Mouse (Mus musculus) midbrain, embryonic 10.5 days (tissue): Measurements from ENCODE around the gene Ring1. TPM values are rescaled to one million over a fixed set of nuclear protein-coding genes. Genes with fewer than 3 reads are reported as not detected.
"Not testable (repeated sequence)": the region's sequence is repeated elsewhere in the genome, so short reads cannot be mapped to it uniquely, and the experiment has no call there.

Experiments
- DNase-seq: peaks from one replicate; pipeline ENCODE4 v3.0.0-alpha.2; 2017; ENCODE audit warnings: low spot score
- H3K27ac ChIP-seq: fragments of 300-500 bp; sonication (generic); replicated peaks from 2 replicates; pipeline ENCODE4 v1.5.1; 2016; ENCODE audit warnings: mild to moderate bottlenecking
- H3K27me3 ChIP-seq: fragments of 300-500 bp; sonication (generic); 2 replicates; pipeline ENCODE4 v1.6.1; 2016; ENCODE audit warnings: low read depth, mild to moderate bottlenecking; ENCODE audit not compliant: poor library complexity, severe bottlenecking
- H3K36me3 ChIP-seq: fragments of 300-500 bp; sonication (generic); 2 replicates; pipeline ENCODE4 v1.6.1; 2016; ENCODE audit warnings: mild to moderate bottlenecking, moderate library complexity
- H3K4me1 ChIP-seq: fragments of 300-500 bp; sonication (generic); 2 replicates; pipeline ENCODE4 v1.6.1; 2016
- H3K4me3 ChIP-seq: fragments of 300-500 bp; sonication (generic); 2 replicates; pipeline ENCODE4 v1.5.1; 2016; ENCODE audit warnings: mild to moderate bottlenecking, moderate library complexity
- H3K9me3 ChIP-seq: fragments of 300-500 bp; sonication (generic); replicated peaks from 2 replicates; pipeline ENCODE4 v1.6.1; 2016; ENCODE audit warnings: mild to moderate bottlenecking
- WGBS: fragments of 180-500 bp; shearing (Covaris S2); methylation state at CpG from one replicate; pipeline ENCODE4 v1.1.7; 2016; 5-methylcytosine and 5-hydroxymethylcytosine counted together
- polyA plus RNA-seq: library from polyadenylated mRNA; unstranded; fragments of >200 nt; fragmentation: Nextera tagmentation; extraction: Ambion mirVana; gene quantifications from 2 replicates; pipeline ENCODE4 v1.2.1, GENCODE M21; 2016

Ring1 gene
- polyA plus RNA-seq, 1 experiment from 2014 or later: 13.8 TPM

GRCm38 (mm10) chr17:34026221-34026620, 1.7 kb upstream of the Ring1 start:
- Histone ChIP-seq H3K4me1 (peaks cover 80% of the 10 kb centered on the region), H3K9me3 (peaks cover 22% of the 10 kb centered on the region), H3K36me3 (peaks cover 59% of the 10 kb centered on the region), H3K4me3 (peak overlapping the region; percentile 99), H3K27me3 (no peaks in the 10 kb centered on the region), H3K27ac (peak overlapping the region; percentile 100)
- no peak for DNase-seq
- WGBS: 14% methylated on average over 2 of the region's 2 CpGs

- peak overlapping the region; percentile 99 for H3K4me3 ChIP-seq
- peak; percentile 99 for DNase-seq
- peaks cover 77% of the 10 kb centered on the region for H3K4me1 ChIP-seq
- peaks cover 63% of the 10 kb centered on the region for H3K36me3 ChIP-seq
- peaks cover 26% of the 10 kb centered on the region for H3K9me3 ChIP-seq
- no peaks in the 10 kb centered on the region for H3K27me3 ChIP-seq
- 2% methylated on average over 7 of the region's 7 CpGs for WGBS
- peak overlapping the region; percentile 100 for H3K27ac ChIP-seq
Measured at GRCm38 (mm10) chr17:34025756-34026151, 1.3 kb upstream of the Ring1 start.

GRCm38 (mm10) chr17:34024861-34025755, 628 bp upstream of the Ring1 start:
- H3K27me3 ChIP-seq: no peaks in the 10 kb centered on the region
- peak overlapping the region; percentile 100 for H3K27ac ChIP-seq
- peaks cover 33% of the 10 kb centered on the region for H3K9me3 ChIP-seq
- H3K36me3 ChIP-seq: peaks cover 63% of the 10 kb centered on the region
- peaks cover 71% of the 10 kb centered on the region for H3K4me1 ChIP-seq
- under 1% methylated on average over 57 of the region's 57 CpGs for WGBS
- peak; percentile 94 for DNase-seq
- H3K4me3 ChIP-seq: peak overlapping the region; percentile 99

- Histone ChIP-seq H3K27ac (peak overlapping the region; percentile 100), H3K4me3 (peak overlapping the region; percentile 99), H3K27me3 (no peaks in the 10 kb centered on the region), H3K36me3 (peaks cover 62% of the 10 kb centered on the region), H3K9me3 (peaks cover 45% of the 10 kb centered on the region), H3K4me1 (peaks cover 57% of the 10 kb centered on the region)
- DNase-seq: no peak
- 68% methylated on average over 9 of the region's 9 CpGs for WGBS
Measured at GRCm38 (mm10) chr17:34023678-34024077, 802 bp downstream of the Ring1 start.

- H3K9me3 ChIP-seq: peaks cover 45% of the 10 kb centered on the region
- WGBS: 97% methylated on average over 20 of the region's 20 CpGs
- H3K36me3 ChIP-seq: peaks cover 60% of the 10 kb centered on the region
- DNase-seq: no peak
- peaks cover 50% of the 10 kb centered on the region for H3K4me1 ChIP-seq
- H3K27me3 ChIP-seq: no peaks in the 10 kb centered on the region
- H3K4me3 ChIP-seq: peak overlapping the region; percentile 99
- H3K27ac ChIP-seq: peak overlapping the region; percentile 100
Measured at GRCm38 (mm10) chr17:34022987-34023386, 1.5 kb downstream of the Ring1 start.

- Histone ChIP-seq H3K27ac (peak overlapping the region; percentile 100), H3K27me3 (no peaks in the 10 kb centered on the region), H3K4me3 (peak overlapping the region; percentile 99), H3K4me1 (peaks cover 45% of the 10 kb centered on the region), H3K9me3 (peaks cover 45% of the 10 kb centered on the region), H3K36me3 (peaks cover 63% of the 10 kb centered on the region)
- 95% methylated on average over 14 of the region's 14 CpGs for WGBS
- DNase-seq: no peak
Measured at GRCm38 (mm10) chr17:34022414-34022783, 2.1 kb downstream of the Ring1 start.

- 94% methylated on average over 23 of the region's 23 CpGs for WGBS
- DNase-seq: no peak
- H3K27ac ChIP-seq: peak overlapping the region; percentile 100
- peaks cover 68% of the 10 kb centered on the region for H3K36me3 ChIP-seq
- H3K4me3 ChIP-seq: peak overlapping the region; percentile 99
- H3K27me3 ChIP-seq: no peaks in the 10 kb centered on the region
- H3K9me3 ChIP-seq: peaks cover 48% of the 10 kb centered on the region
- peaks cover 38% of the 10 kb centered on the region for H3K4me1 ChIP-seq
Measured at GRCm38 (mm10) chr17:34021539-34022413, 2.7 kb downstream of the Ring1 start.

GRCm38 (mm10) chr17:34013436-34013835, 11.0 kb downstream of the Ring1 start:
- no peaks in the 10 kb centered on the region for H3K4me1 ChIP-seq
- H3K27me3 ChIP-seq: no peaks in the 10 kb centered on the region
- no peak overlapping the region for H3K27ac ChIP-seq
- H3K4me3 ChIP-seq: no peak overlapping the region
- peaks cover 53% of the 10 kb centered on the region for H3K36me3 ChIP-seq
- 97% methylated on average over 8 of the region's 8 CpGs for WGBS
- peaks cover 25% of the 10 kb centered on the region for H3K9me3 ChIP-seq
- no peak for DNase-seq

GRCm38 (mm10) chr17:34010156-34010555, 14.3 kb downstream of the Ring1 start:
- Histone ChIP-seq H3K27ac (no peak overlapping the region), H3K36me3 (peaks cover 23% of the 10 kb centered on the region), H3K27me3 (no peaks in the 10 kb centered on the region; the same call in 1 of the 2 replicates), H3K9me3 (peaks cover 12% of the 10 kb centered on the region), H3K4me3 (no peak overlapping the region), H3K4me1 (no peaks in the 10 kb centered on the region)
- WGBS: 80% methylated on average over 5 of the region's 5 CpGs
- no peak for DNase-seq

GRCm38 (mm10) chr17:34006570-34006969, 17.9 kb downstream of the Ring1 start:
- no peak for DNase-seq
- Histone ChIP-seq H3K4me3 (no peak overlapping the region), H3K4me1 (0 out of 2 replicates have a peak, but pooled peaks cover 3% of the 10 kb centered on the region), H3K36me3 (no peaks in the 10 kb centered on the region), H3K9me3 (0 out of 2 replicates have a peak, but pooled peaks cover 1% of the 10 kb centered on the region), H3K27ac (no peak overlapping the region), H3K27me3 (peaks cover 10% of the 10 kb centered on the region)
- WGBS: 64% methylated on average over 2 of the region's 2 CpGs

GRCm38 (mm10) chr17:34003426-34003825, 21.1 kb downstream of the Ring1 start:
- H3K4me1 ChIP-seq: peaks cover 19% of the 10 kb centered on the region
- peaks cover 41% of the 10 kb centered on the region for H3K27me3 ChIP-seq
- 7% methylated on average over 5 of the region's 5 CpGs for WGBS
- no peak overlapping the region for H3K27ac ChIP-seq
- no peak overlapping the region; the same call in 1 of the 2 replicates for H3K4me3 ChIP-seq
- DNase-seq: peak; percentile 56
- no peaks in the 10 kb centered on the region for H3K36me3 ChIP-seq
- H3K9me3 ChIP-seq: no peaks in the 10 kb centered on the region

GRCm38 (mm10) chr17:34000796-34001195, 23.7 kb downstream of the Ring1 start:
- not testable (repeated sequence) for H3K36me3 ChIP-seq
- H3K4me1 ChIP-seq: peaks cover 19% of the 10 kb centered on the region

More at GRCm38 (mm10) chr17:34000796-34001195, 23.7 kb downstream of the Ring1 start:
- not testable (repeated sequence) for H3K9me3 ChIP-seq, H3K27ac ChIP-seq, DNase-seq
- Histone ChIP-seq H3K4me3 (peak overlapping the region; percentile 69; the same call in 1 of the 2 replicates), H3K27me3 (peaks cover 54% of the 10 kb centered on the region)
- 64% methylated on average over 2 of the region's 2 CpGs for WGBS
